8 mouse cellular contexts compared by ENCODE assay signal in the genomic region with DNA sequence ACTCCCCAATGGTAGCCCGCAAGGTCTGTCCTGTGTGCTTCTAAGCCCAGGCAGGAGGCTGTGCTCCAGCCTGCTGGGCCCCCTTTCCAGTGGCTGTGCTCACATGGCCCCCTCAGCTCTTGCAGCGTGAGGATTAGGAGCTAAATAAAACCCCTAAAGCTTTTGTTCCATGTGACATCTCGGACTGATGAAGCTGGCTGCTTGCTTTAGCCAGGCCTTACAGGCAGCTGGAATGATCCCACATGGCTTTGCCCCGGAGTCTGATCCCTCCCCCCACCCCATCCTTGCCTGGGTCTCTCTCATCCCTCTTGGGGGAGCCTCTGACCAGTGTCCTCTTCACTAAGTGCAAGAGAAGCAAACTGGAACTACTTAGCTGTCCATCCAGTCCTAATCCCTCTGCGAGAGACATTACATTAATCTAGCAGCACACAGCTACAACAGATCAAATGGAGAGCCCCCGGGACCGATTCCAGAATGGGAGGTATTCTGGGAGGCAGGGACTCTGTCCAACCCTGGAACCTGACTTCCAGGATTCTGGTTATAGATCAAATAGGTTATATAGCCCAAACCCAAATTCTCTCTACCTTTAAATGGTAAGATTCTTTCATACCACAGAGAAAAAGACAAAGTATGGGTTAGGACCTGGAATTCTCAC.
A peak's percentile ranks its signal among the peaks of the same experiment; 100 is the strongest.
DNase-seq lines count a peak whose midpoint lies in the region; ATAC-seq and TF ChIP-seq lines count a peak whose summit lies in the region.

No protein-coding gene starts in this region.

- no peaks in the 10 kb centered on the region for H3K27me3 ChIP-seq in forebrain, embryonic 10.5 days (ENCODE audit: poor library complexity, severe bottlenecking)
- no peaks in the 10 kb centered on the region for H3K27me3 ChIP-seq in hindbrain, embryonic 11.5 days (ENCODE audit: control insufficient read depth, insufficient read depth, low read length)
- no peaks in the 10 kb centered on the region for H3K27me3 ChIP-seq in midbrain, postnatal 0 days (ENCODE audit: insufficient read depth, low read length)

- H3K9me3 ChIP-seq in forebrain, embryonic 10.5 days = no peaks in the 10 kb centered on the region
- no peaks in the 10 kb centered on the region for H3K9me3 ChIP-seq in hindbrain, embryonic 11.5 days (ENCODE audit: control insufficient read depth, low read length)
- no peaks in the 10 kb centered on the region for H3K9me3 ChIP-seq in midbrain, postnatal 0 days (ENCODE audit: low read length)

- no peak for TF ChIP-seq CTCF in midbrain, postnatal 0 days (IDR thresholded peaks at IDR 0.05)

- peak; percentile 38; the same call in 1 of the 2 replicates for ATAC-seq in hindbrain, embryonic 11.5 days (ENCODE audit: low FRiP score)
- no peak for ATAC-seq in midbrain, postnatal 0 days (ENCODE audit: low FRiP score)

- peak; percentile 39 for DNase-seq in gastrocnemius, adult 18-20 months (ENCODE audit: low spot score)
- DNase-seq in gastrocnemius, adult 8-10 months (ENCODE audit: low spot score in 2 of 2) = no peak
- DNase-seq in forebrain, embryonic 10.5 days (ENCODE audit: extremely low spot score, low spot score) = peak; percentile 33
- DNase-seq in hindbrain, embryonic 11.5 days (ENCODE audit: low spot score) = no peak
- peak; percentile 34 for DNase-seq in midbrain, postnatal 0 days (ENCODE audit: low spot score)
- no peak for DNase-seq in right cerebral cortex, postnatal 4 days
- DNase-seq in thymus, postnatal 4 days = no peak
- DNase-seq in adrenal gland, adult 18-20 months (ENCODE audit: low spot score in 2 of 2) = no peak

- H3K27ac ChIP-seq in forebrain, embryonic 10.5 days = peak overlapping the region; percentile 80
- peak overlapping the region; percentile 11; the same call in 1 of the 2 replicates for H3K27ac ChIP-seq in hindbrain, embryonic 11.5 days (ENCODE audit: low read depth, low read length)
- no peak overlapping the region for H3K27ac ChIP-seq in midbrain, postnatal 0 days (ENCODE audit: low read depth, low read length)

- H3K36me3 ChIP-seq in forebrain, embryonic 10.5 days (replicated peaks) = peaks cover 34% of the 10 kb centered on the region
- H3K36me3 ChIP-seq in hindbrain, embryonic 11.5 days (ENCODE audit: control insufficient read depth, insufficient read depth, low read length) = no peaks in the 10 kb centered on the region
- H3K36me3 ChIP-seq in midbrain, postnatal 0 days (ENCODE audit: insufficient read depth, low read length) = no peaks in the 10 kb centered on the region

- H3K4me1 ChIP-seq in forebrain, embryonic 10.5 days = peaks cover 94% of the 10 kb centered on the region
- no peaks in the 10 kb centered on the region; the same call in 1 of the 2 replicates for H3K4me1 ChIP-seq in hindbrain, embryonic 11.5 days (replicated peaks; ENCODE audit: control insufficient read depth, insufficient read depth, low read length)
- peaks cover 22% of the 10 kb centered on the region; the same call in 1 of the 2 replicates for H3K4me1 ChIP-seq in midbrain, postnatal 0 days (ENCODE audit: insufficient read depth, low read length)

- H3K9ac ChIP-seq in hindbrain, embryonic 11.5 days (ENCODE audit: low read depth, low read length) = no peak overlapping the region
- H3K9ac ChIP-seq in midbrain, postnatal 0 days (replicated peaks; ENCODE audit: low read length, poor library complexity, severe bottlenecking) = peak overlapping the region; percentile 24; the same call in 1 of the 2 replicates

- H3K4me2 ChIP-seq in hindbrain, embryonic 11.5 days (replicated peaks; ENCODE audit: low read depth, low read length) = no peak overlapping the region
- H3K4me2 ChIP-seq in midbrain, postnatal 0 days (ENCODE audit: low read depth, low read length, poor library complexity, severe bottlenecking) = no peak overlapping the region

- peak overlapping the region; percentile 21 for H3K4me3 ChIP-seq in forebrain, embryonic 10.5 days
- no peak overlapping the region for H3K4me3 ChIP-seq in hindbrain, embryonic 11.5 days (ENCODE audit: low read depth, low read length)
- no peak overlapping the region for H3K4me3 ChIP-seq in midbrain, postnatal 0 days (ENCODE audit: low read depth, low read length)

- 31% methylated on average over 7 of the region's 7 CpGs for WGBS in forebrain, embryonic 10.5 days
- WGBS in hindbrain, embryonic 11.5 days = 51% methylated on average over 7 of the region's 7 CpGs
- 19% methylated on average over 7 of the region's 7 CpGs for WGBS in midbrain, postnatal 0 days

Comparison
In these comparisons a context has a peak if more than half of its experiments do, and no peak if none do; other contexts are left out.
1. DNase-seq: peak in gastrocnemius, adult 18-20 months (single experiment), forebrain, embryonic 10.5 days (single experiment) and midbrain, postnatal 0 days (single experiment); none in gastrocnemius, adult 8-10 months (0 of 2), hindbrain, embryonic 11.5 days (single experiment), right cerebral cortex, postnatal 4 days (single experiment), thymus, postnatal 4 days (single experiment) and adrenal gland, adult 18-20 months (0 of 2).